Comparison of ENCODE assay signal across 21 mouse cellular contexts in genomic region chr3:52503925-52504324, GRCm38 (mm10).
DNase-seq lines count a peak whose midpoint lies in the region; ATAC-seq lines count a peak whose summit lies in the region.
"Had no signal": no experiment of that assay in that cellular context is flagged by ENCODE, and none has a peak within 500 bp of the region (broad histone marks: within the 10 kb centered on the region; RNA-seq: fewer than 3 reads in every experiment).

No protein-coding gene starts in this region.

- no peak for ATAC-seq in neural tube, embryonic 15.5 days (ENCODE audit: low FRiP score)
- ATAC-seq: hindbrain, postnatal 0 days; intestine, postnatal 0 days; liver, embryonic 12.5 days had no signal

- no peak overlapping the region for H3K9ac ChIP-seq in neural tube, embryonic 15.5 days (replicated peaks)
- H3K9ac ChIP-seq: forebrain, embryonic 12.5 days; kidney, embryonic 15.5 days; limb, embryonic 12.5 days; liver, embryonic 12.5 days had no signal

- no peak overlapping the region for H3K4me3 ChIP-seq in neural tube, embryonic 15.5 days (replicated peaks)
- H3K4me3 ChIP-seq: forebrain, embryonic 12.5 days; kidney, embryonic 15.5 days; limb, embryonic 12.5 days; liver, embryonic 12.5 days; midbrain, embryonic 10.5 days had no signal

- no peaks in the 10 kb centered on the region for H3K4me1 ChIP-seq in neural tube, embryonic 15.5 days
- H3K4me1 ChIP-seq: forebrain, embryonic 12.5 days; limb, embryonic 12.5 days; midbrain, embryonic 10.5 days had no signal

- H3K36me3 ChIP-seq in neural tube, embryonic 15.5 days, result no peaks in the 10 kb centered on the region
- H3K36me3 ChIP-seq: forebrain, embryonic 12.5 days; kidney, embryonic 15.5 days; limb, embryonic 12.5 days; liver, embryonic 12.5 days; midbrain, embryonic 10.5 days had no signal

- no peak overlapping the region for H3K4me2 ChIP-seq in neural tube, embryonic 15.5 days
- H3K4me2 ChIP-seq: forebrain, embryonic 12.5 days; kidney, embryonic 15.5 days; limb, embryonic 12.5 days; liver, embryonic 12.5 days had no signal

- 89% methylated on average over 9 of the region's 9 CpGs for WGBS in neural tube, embryonic 15.5 days

- no peak overlapping the region for H3K27ac ChIP-seq in neural tube, embryonic 15.5 days (replicated peaks)
- H3K27ac ChIP-seq: forebrain, embryonic 12.5 days; hindbrain, postnatal 0 days; kidney, embryonic 15.5 days; limb, embryonic 12.5 days; liver, embryonic 12.5 days; midbrain, embryonic 10.5 days had no signal

- no peaks in the 10 kb centered on the region for H3K9me3 ChIP-seq in neural tube, embryonic 15.5 days (replicated peaks)
- H3K9me3 ChIP-seq: forebrain, embryonic 12.5 days; kidney, embryonic 15.5 days; liver, embryonic 12.5 days; midbrain, embryonic 10.5 days had no signal

- no peaks in the 10 kb centered on the region for H3K27me3 ChIP-seq in neural tube, embryonic 15.5 days (replicated peaks)
- H3K27me3 ChIP-seq: CH12.LX; kidney, embryonic 15.5 days; limb, embryonic 12.5 days; liver, embryonic 12.5 days had no signal

- DNase-seq in layer of hippocampus, adult 18-20 months (ENCODE audit: low spot score in 2 of 2), result peak; percentile 22 to 74
- DNase-seq in layer of hippocampus, postnatal 10 days (ENCODE audit: low spot score in 2 of 2), result no peak
- peak; percentile 48 to 84 for DNase-seq in frontal cortex, adult 2 months (ENCODE audit: extremely low spot score in 1 of 2, low spot score in 1 of 2)
- DNase-seq in left cerebral cortex, postnatal 14 days (ENCODE audit: low spot score in 2 of 2), result peak; percentile 71 to 75
- DNase-seq in right cerebral cortex, postnatal 25 days, result peak; percentile 53
- DNase-seq in adrenal gland, adult 18-20 months (ENCODE audit: low spot score in 2 of 2), result no peak
- DNase-seq: cerebellum, adult 8-10 months; gastrocnemius, postnatal 25 days; kidney, postnatal 4 days; lung, adult 2 months; lung, postnatal 4 days; thymus, postnatal 25 days had no signal

- intact Hi-C loops in left cerebral cortex, postnatal 14 days (cut with DNase I), result no loop called here

Comparison
In these comparisons a context has a peak if more than half of its experiments do, and no peak if none do; other contexts are left out.
1. DNase-seq: peak in layer of hippocampus, adult 18-20 months (2 of 2), frontal cortex, adult 2 months (2 of 2), left cerebral cortex, postnatal 14 days (2 of 2) and right cerebral cortex, postnatal 25 days (single experiment); none in layer of hippocampus, postnatal 10 days (0 of 2) and adrenal gland, adult 18-20 months (0 of 2).